Mouse (Mus musculus): ENCODE measurements around the gene Adcyap1r1.

Gene Adcyap1r1

DNA sequence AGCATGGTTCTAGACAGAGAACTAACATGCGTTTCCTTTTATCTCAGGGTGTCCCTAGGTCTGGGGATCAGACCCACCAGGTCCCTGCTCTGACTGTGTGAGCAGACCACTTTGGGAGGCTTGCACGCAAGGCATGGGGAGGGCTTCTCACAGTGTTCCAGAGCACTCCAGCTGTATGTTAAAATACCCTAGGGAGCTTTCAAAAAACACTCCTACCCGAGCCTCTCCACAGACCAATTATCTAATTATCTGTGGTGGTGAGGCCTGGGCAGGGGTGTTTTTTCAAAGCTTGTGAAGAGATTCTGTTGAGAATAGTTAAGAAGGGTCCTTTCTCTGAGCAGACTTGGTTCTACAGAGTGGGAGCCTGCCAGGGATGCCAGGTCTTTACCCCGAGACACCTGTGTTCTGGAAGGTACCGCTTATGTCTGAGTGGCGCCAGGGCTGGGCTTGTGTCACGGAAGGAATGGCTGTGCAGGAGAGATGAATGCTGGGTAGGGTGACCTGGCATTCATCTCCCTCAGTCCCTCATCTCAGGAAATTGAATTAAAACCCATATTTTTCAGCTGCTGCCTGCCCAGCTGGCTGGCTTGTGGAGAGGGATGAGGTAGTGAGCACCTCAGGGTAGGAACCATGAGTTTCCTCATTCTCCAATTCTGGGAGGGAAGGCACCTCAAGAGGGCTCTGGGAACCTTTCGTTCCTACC, 2.7 kb upstream of the Adcyap1r1 start:
- no peak for DNase-seq (ENCODE audit: low spot score)

DNA sequence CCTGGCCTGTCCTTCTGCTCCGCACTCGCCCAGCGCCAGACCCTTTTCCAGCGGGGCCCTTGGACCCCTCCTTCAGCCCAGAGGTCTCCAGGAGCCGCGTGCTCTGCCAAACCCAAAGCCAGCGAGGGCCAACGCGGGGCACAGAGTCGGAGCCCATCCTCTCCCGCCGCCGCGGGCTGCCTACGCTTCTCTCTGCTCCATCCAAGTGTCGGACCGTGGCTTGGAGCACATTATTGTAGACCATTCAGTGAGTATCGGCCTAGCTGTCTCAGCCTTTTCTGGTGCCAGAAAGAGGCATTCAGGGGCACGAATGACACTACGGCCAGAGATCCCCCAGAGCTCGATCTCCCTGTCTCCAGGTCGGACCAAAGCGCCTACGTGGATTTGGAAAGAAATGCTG, 603 bp downstream of the Adcyap1r1 start:
- no peak for DNase-seq (ENCODE audit: low spot score)

DNA sequence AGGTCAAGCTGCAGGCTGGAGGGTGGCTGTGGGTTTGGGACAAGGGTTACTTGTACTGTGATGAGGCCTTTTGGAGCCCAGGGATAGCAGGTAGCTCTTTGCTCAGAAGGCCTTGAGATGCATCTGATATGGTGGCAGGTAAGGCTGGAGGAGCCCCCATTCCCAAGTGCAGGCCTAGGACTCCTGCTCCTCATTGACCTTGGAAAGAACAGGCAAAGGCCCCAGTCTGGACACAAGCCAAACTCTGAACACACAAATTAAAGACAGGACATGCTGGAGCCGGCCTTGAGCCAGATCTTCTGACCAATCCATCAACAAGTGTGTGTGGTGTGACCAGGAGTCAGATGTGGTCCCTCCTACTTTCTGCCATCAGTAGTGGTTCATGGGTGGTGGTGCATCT, 1.8 kb downstream of the Adcyap1r1 start:
- DNase-seq (ENCODE audit: low spot score), result no peak

DNA sequence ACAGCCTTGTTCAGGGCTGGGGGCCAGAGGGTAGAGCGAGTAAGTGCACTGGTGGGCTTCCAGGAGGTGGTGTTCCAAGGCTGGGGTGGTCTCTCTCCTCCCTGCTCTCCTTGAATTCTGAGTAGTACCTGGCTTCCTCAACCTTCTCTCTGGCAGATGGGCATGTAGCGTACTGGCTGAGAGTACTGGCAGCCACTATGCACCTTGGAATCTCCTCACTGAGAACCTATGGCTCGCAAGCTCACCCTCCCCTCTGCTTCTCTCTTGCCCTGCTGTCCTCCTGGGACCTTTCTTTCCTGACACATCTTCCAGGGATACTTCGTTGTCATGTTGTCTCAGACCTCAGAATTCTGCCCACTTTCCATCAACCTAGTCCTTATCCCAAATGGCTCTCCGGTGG, 3.9 kb downstream of the Adcyap1r1 start:
- no peak for DNase-seq (ENCODE audit: low spot score)

DNA sequence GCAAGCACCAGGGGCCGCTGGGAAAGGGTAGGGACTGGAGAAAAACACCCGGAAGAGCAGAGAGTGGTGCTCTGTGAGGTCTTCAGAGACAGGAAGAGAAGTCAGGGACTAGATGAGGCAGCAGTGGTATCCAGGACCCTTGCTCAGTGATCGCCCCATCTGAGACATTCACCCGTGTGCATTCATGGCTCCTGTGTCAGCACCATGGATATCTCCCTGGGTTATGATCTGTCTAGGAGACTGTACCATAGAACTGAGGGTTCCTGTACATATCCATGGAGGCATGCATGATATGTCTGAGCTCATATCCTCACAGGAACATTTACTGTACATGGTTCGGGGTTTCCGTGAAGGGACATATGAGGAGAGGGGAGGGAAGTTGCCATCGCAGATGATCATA, 5.9 kb downstream of the Adcyap1r1 start:
- no peak for DNase-seq (ENCODE audit: low spot score)

DNA sequence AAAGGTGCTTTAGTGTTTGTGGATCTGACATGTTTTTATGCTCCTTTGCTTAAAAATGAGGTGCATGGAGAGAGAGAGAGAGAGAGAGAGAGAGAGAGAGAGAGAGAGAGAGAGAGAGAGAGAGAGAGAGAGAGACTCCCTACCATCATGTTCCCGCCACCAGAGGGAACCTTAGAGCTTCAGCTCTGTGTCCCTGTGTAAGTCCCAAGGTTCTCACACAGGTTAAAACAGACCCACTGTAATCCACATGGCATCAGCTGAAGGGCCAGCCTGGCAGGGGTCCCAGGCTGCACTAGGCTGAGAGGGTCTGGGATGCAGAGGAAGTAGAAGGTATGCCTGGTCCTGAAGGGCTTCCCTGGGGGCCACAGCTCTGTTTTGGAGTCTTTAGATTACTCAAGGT, 6.4 kb downstream of the Adcyap1r1 start:
- no peak for DNase-seq (ENCODE audit: low spot score)

DNA sequence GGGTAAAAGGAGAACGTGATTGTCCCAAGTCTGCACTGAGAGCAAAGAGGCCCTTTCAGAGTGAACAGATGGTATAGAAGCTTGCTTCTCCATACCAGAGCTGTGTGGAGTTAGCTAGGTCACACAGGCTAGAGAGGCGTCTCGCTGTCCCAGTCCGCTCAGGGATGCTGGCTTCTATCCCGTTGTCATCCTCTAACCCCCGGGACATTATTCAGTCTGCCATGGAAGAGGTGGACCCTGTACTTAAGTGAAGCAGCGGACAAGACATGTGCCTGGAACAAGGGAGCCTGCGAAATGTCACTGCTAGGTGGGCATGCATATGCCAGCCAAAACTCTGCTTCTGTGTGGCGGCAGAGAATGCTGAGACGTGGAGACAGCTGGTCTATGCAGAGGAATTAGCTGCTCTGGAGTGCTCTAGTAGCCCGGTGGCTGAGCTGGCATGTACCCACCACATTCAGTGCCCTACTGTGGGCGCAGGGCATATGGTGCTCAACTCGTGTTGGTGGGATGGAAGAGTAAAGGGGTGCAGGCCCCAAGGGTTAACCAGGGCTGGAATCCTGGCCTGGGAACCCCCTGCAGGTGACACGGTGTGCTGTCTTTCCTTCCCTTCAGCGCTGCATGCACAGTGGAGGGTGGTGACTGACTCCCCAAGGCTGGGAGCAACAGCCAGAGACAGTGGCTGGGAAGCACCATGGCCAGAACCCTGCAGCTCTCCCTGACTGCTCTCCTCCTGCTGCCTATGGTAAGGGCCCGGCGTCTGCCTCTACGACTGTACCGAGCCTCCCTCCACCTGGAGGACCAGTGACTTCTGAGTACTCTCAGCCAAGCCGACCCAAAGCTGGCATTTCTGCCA, 8.0 kb downstream of the Adcyap1r1 start:
- DNase-seq (ENCODE audit: low spot score), result no peak

DNA sequence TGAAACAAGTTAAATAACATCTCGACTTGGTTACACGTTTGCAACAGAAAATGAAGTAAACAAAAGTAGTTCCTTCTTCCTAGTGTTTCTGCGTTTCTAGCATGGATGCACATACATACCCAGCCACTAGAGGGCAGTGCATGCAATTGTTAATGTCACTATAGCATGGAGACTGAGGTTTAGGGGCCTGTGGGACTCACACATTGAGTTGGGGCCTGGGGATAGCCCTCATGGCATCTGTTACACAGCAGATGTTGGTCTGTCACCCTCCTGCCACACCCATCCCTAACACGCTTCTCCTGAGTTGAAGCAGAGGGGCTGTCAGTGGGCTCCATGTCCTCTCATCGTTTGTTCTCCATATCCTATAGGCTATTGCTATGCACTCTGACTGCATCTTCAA, 9.4 kb downstream of the Adcyap1r1 start:
- peak; percentile 29 for DNase-seq (ENCODE audit: low spot score)

DNA sequence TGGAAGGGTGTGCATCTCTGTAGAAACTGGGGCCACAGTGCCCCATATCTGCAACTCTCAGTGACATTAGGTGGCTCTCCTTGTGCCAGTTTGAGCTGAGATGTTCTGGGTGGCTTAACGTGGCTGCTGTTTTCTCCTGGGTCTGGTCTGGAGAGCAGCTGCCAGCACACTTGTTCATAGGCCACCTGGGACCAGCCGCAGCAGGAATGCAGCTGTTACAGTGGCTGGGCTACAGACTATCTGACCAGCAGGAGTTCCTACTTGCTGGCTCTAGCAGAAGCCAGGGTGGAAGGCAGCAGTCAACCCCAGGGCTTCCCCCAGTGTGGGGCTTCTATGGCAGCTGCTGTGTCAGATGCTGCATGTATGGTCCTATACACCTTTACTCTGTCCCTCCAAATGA, 9.9 kb downstream of the Adcyap1r1 start:
- DNase-seq (ENCODE audit: low spot score), result no peak

DNA sequence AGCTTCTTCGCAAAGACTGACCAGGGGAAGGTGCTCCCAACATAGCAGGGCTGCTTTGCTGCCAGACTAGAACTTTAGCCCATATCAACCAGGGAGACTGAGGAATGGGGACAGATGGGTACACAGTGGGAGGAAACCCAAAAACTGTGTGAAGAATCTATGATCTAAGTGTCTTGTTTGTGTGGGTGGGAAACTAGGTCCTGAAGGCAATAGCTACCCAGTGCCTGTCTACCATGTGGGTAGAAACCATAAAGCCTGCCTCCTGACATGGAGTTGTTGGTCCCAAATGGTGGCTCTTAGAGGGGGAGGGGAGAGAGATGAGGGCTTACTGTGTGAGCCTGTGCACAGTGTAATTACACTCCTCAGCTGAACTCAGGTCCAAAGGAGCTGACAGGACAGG, 10.6 kb downstream of the Adcyap1r1 start:
- DNase-seq (ENCODE audit: low spot score), result no peak

DNA sequence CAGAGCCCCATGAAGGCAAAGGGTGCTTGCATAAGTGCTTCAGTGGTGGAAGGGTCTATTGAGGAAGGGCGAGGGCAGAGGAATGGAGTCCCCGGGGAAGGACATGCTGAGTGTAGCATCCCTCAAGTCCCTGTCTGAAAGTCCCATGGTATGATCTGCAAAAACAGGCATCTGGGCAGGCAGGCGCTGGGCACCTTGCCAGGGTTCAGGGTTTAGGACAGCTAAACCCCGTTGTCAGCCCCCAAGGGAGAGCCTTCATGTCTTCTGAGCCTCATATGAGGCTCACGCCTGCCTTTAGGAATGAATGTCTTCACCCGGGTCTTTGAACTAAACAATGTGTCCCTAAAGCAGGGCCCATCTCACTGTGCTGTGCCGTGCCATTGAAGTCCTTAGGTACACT, 12.2 kb downstream of the Adcyap1r1 start:
- no peak for DNase-seq (ENCODE audit: low spot score)

DNA sequence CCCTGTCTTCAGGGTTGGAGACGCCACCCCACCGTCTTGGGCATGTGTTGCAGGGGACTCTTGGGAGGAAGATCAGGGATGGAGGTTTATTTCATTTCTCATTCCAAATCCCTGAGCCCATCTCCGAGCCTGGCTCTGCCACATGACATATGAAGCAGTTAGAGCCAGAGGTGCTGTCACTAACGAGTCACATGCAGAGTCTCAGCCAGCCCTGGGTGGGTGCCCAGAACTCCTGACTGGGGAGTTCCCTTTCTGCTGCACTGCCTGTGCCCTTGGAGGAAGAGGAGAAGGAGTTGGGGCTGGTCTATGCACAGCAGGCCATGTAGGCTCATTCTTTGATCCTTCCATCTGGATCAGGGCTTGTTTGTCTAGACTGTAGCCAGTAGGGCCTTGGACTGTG, 13.5 kb downstream of the Adcyap1r1 start:
- no peak for DNase-seq (ENCODE audit: low spot score)

DNA sequence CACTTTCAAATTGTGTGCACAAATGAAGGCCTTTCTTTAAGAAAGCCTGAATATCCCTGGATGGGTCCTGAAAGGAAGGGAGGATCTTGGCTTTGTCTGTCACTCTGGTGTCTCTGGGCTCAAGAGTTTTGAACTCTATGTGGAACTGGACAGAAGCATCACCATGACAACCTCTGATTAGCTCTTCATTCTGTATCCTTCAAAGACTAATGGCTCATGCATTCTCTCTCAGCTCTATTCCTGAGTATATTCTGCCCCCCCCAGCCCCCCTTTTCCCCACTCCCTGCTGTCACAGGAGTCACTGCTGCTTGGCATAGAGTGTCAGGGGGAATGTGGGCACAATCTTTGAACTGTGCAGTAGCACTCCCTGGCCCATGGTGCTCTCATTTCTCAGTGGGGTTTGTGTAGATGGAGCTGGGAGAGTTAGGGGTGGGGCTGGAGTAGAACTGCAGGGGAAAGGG, 14.6 kb downstream of the Adcyap1r1 start:
- no peak for DNase-seq (ENCODE audit: low spot score)

DNA sequence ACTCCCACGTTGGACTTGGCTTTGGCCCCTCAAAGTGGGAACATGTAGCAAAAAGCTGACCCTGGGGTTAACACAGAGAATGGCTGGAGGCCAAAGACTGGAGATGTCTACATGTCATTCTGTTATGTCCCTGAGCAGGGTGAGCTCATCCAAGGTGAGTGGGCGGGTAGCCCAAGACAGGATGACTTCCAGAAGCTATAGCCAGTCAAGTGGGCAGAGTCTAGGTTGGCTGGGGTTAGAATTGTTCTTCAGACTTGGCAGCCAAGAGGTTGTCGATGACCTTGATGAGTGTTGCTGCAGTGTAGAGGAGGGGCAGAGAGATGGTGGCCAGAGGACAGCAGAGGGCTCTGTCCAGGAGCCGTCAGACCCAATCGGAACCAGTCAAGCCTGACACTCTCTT, 18.9 kb downstream of the Adcyap1r1 start:
- no peak for DNase-seq (ENCODE audit: low spot score)

DNA sequence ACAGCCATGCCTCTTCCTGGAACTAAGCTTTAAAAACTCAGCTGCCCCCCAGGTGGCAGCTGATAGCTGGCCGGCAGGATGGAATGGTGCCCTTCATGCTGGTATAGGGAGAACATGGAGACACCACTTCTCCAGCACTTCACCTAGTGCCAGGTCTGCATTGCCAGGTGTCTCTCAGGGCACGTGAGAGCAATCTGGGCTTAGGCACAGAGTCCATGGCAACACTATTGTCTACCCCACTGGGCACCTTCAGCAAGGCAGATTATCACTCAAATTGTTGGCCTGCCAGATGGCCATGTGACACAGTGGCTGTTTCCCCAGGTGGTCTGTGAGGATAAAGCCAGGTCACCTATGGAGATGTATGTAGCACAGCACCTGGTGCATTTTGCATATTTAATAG, 20.6 kb downstream of the Adcyap1r1 start:
- DNase-seq (ENCODE audit: low spot score), result no peak

DNA sequence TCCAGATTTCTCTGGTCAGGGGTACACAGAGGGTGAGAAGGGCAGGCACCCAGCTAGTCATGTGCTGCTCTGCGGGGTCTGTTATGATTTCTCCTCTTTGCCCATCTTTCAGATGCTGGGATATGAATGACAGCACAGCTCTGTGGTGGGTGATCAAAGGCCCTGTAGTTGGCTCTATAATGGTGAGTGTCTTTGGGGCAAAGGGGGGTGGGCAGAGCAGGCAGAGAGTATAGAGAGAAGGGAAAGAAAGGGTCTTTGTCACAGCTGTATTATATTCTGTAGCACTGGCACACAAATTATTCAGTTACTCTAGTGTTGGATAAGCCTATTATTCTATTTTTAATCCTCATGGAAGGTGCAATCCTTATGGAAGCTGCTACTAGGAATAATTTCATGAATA, 29.2 kb downstream of the Adcyap1r1 start:
- no peak for DNase-seq (ENCODE audit: low spot score)

DNA sequence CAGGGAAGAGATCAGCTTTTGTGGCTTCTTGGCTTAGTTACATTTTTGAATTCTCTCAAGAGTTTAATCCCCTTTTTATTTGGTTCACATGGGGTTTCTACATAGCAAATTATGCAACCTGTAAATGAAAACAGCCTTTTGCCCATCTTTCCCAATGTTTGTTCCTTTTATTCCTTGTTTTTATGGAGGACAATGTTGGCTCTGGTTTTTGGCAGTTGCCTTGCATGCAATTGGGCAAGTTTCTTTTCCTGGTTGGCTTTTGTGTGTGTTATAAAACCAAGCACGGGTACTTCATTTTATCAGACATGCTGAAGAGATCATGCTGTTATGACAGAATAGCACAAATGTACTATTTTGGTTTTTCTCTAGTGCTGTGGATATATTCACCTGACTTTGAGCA, 30.7 kb downstream of the Adcyap1r1 start:
- DNase-seq (ENCODE audit: low spot score), result peak; percentile 31

DNA sequence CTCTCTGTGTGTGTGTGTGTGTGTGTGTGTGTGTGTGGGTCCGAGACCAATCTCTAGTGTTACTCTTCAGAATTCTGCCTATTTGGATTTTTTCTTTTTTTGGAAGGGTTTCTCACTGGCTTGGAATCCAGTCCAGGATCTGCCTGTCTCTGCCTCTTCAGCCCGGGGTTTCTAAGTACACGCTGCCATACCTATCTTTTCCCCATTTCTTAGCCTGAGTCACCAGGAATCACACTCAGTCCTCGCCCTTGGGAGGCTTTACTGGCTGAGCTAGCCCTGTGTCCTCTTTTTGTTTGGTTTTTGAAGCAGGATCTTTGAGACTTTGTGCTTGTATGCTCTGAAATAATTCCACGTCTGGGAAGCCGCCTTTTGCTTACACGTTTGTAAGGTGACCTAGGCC, 31.6 kb downstream of the Adcyap1r1 start:
- no peak for DNase-seq (ENCODE audit: low spot score)

DNA sequence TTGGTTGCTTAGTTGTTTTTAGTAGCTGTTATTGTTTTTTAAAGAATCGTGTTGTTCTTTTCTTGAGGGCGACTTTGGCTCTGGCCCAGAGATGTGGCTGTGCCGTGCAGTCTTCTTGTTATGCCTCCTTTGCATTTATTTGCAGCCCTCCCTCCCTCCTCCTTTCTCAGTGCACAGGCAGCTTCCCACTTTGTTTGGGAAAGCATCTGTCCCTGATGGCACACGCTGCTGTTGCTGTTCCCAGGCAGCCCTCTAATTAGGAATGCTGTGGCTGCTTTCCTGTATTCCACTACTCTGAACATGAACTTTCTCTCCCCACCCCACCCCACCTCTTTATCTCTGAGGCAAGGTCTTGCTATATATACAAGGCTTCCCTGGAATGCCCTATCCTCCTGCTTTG, 32.4 kb downstream of the Adcyap1r1 start:
- DNase-seq (ENCODE audit: low spot score), result no peak

DNA sequence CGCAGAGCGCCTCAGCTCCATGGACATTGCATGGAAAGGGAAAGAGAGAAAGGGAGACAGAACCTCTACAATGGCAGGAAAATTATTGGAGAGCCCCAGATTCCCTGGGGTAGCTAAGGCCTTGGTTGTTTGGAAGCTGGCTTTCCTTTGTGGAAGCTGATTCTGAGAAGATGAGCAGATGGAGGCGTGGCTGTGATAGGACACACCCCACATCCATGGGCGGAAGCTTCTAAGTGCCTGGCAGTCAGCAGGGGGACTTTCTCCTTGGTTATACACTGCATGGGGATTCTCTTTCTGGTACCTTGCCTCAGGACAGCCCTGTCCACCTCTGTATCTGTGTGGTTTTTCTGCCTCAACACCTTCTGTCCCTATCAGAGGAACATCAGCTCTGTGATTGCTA, 33.4 kb downstream of the Adcyap1r1 start:
- DNase-seq (ENCODE audit: low spot score), result no peak

DNA sequence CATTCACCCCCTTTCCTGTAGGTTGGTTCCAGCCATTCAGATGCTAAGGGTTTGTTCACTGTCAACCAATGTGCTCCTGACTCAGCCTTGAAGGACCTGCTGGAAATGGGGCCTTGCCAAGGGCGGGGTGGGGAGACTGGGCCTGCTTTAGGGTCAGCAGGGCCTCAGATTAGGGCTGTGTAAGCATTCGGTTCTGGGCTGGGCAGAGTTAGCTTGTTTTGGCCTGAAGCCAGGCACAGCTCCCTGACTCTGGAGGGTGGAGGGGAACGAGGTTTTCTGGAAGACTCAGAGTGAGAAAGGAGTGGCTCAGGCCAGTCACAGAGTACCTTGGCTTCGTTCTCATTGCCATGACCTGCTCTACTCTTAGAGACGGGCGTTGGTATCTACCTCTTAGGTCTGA, 35.9 kb downstream of the Adcyap1r1 start:
- peak; percentile 69 for DNase-seq (ENCODE audit: low spot score)

DNA sequence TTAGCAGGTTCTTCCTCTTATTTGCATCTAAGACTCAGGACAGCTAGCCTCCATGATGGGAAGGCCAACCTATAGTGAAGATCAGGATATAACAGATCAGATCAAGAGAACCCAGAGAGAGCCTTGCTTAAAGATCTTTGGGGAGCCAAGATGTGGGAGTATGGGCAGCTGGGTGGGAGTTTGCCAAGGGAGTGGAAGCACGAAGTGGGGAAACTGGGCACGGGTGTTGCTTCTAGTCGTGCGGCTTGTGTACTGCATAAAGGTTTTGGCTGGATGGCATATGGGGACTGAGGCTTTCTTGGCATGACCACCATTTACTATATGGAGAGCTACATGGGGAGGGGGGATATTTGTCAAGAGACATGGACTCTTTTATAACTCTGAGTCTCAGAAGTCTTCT, 44.4 kb downstream of the Adcyap1r1 start:
- no peak for DNase-seq (ENCODE audit: low spot score)

DNA sequence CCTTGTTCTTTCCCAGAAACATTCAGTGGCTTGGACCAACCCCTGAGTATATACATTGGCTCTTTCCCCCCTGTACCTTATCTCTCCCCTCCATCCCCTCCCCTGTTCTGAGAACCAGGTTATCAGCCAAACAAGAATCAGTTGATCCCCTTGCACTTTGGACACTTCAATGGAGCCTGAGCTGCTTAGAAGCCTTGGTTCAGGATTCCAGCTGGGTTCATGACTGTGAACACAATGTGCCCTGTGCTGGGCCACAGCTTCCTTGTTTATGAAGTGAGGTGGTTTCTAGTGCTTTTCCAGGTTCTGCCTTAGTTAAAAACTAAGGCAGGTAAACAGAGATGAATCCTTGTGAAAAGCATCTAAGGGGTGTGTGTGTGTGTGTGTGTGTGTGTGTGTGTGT, 47.0 kb downstream of the Adcyap1r1 start:
- no peak for DNase-seq (ENCODE audit: low spot score)

DNA sequence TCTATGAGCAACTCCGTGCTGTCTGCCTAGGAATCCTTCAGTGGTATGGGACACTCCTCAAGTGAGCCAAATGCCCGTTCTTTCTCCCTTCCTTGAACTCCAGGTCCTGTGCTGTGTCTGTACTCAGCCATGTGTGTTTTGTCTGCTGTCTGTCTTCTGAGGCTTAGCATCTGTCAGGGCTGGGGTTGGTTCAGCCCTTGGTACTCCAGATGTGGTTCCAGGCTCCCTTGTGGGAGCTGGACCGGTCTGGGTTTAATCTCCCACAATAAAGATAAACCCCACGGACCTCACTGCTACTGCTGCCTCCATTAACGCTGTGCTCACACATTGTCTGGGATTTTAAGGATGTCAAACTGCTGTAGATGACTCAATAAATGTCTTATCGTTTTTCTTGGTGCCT, 49.3 kb downstream of the Adcyap1r1 start:
- no peak for DNase-seq (ENCODE audit: low spot score)

Measured in lung, postnatal 25 days (tissue).